Mouse (Mus musculus): ENCODE data around the gene Chac1. TPM values are rescaled to one million over a fixed set of nuclear protein-coding genes. Genes with fewer than 3 reads are reported as not detected.

Gene Chac1
- polyA plus RNA-seq (2014; fragmentation: Nextera tagmentation; extraction: Ambion mirVana), result 0.38 and 1.0 TPM in 2 replicates

- Histone ChIP-seq H3K36me3 (ENCODE audit: control insufficient read depth, insufficient read depth, low read length) (no peaks in the 10 kb centered on the region), H3K4me3 (ENCODE audit: low read length) (peak within 1 kb of the TSS; percentile 55), H3K4me2 (replicated peaks; ENCODE audit: low read depth, low read length) (peak within 1 kb of the TSS; percentile 83), H3K4me1 (ENCODE audit: control insufficient read depth, insufficient read depth, low read length) (no peaks in the 10 kb centered on the region), H3K9ac (ENCODE audit: low read depth, low read length) (peak within 1 kb of the TSS; percentile 46), H3K27ac (ENCODE audit: low read depth, low read length) (no peak within 1 kb of the TSS), H3K27me3 (ENCODE audit: control insufficient read depth, insufficient read depth, low read length) (peaks cover 13% of the 10 kb centered on the region; the same call in 1 of the 2 replicates), H3K9me3 (ENCODE audit: control insufficient read depth, low read length) (no peaks in the 10 kb centered on the region)
- ATAC-seq (ENCODE audit: low FRiP score, low TSS enrichment), result peak; percentile 94
- WGBS, result 4% methylated on average over 58 of the region's 58 CpGs
Measured at GRCm38 (mm10) chr2:119350555-119351486, at the start of gene Chac1. Gene Chac1, plus strand, starts transcription at chr2:119351229.

GRCm38 (mm10) chr2:119302876-119303275 lies 48.2 kb upstream of the Chac1 start:
- Histone ChIP-seq H3K9me3 (ENCODE audit: control insufficient read depth, low read length) (no peaks in the 10 kb centered on the region), H3K9ac (ENCODE audit: low read depth, low read length) (no peak overlapping the region), H3K36me3 (ENCODE audit: control insufficient read depth, insufficient read depth, low read length) (peaks cover 10% of the 10 kb centered on the region), H3K4me2 (replicated peaks; ENCODE audit: low read depth, low read length) (no peak overlapping the region), H3K27ac (ENCODE audit: low read depth, low read length) (no peak overlapping the region), H3K4me3 (ENCODE audit: low read length) (no peak overlapping the region), H3K27me3 (ENCODE audit: control insufficient read depth, insufficient read depth, low read length) (no peaks in the 10 kb centered on the region), H3K4me1 (ENCODE audit: control insufficient read depth, insufficient read depth, low read length) (peaks cover 29% of the 10 kb centered on the region)
- no peak for ATAC-seq (ENCODE audit: low FRiP score, low TSS enrichment)
- WGBS, result 69% methylated on average over 6 of the region's 6 CpGs

- H3K27ac ChIP-seq (ENCODE audit: low read depth, low read length), result no peak overlapping the region
- no peak for ATAC-seq (ENCODE audit: low FRiP score, low TSS enrichment)
- peaks cover 29% of the 10 kb centered on the region for H3K4me1 ChIP-seq (ENCODE audit: control insufficient read depth, insufficient read depth, low read length)
- H3K4me3 ChIP-seq (ENCODE audit: low read length), result no peak overlapping the region
- no peaks in the 10 kb centered on the region for H3K36me3 ChIP-seq (ENCODE audit: control insufficient read depth, insufficient read depth, low read length)
- no peak overlapping the region for H3K4me2 ChIP-seq (replicated peaks; ENCODE audit: low read depth, low read length)
- no peaks in the 10 kb centered on the region for H3K27me3 ChIP-seq (ENCODE audit: control insufficient read depth, insufficient read depth, low read length)
- WGBS, result 54% methylated on average over 3 of the region's 3 CpGs
- H3K9me3 ChIP-seq (ENCODE audit: control insufficient read depth, low read length), result no peaks in the 10 kb centered on the region
- no peak overlapping the region for H3K9ac ChIP-seq (ENCODE audit: low read depth, low read length)
Measured at GRCm38 (mm10) chr2:119304391-119304790, 46.6 kb upstream of the Chac1 start.

- peak; percentile 81 for ATAC-seq (ENCODE audit: low FRiP score, low TSS enrichment)
- H3K9ac ChIP-seq (ENCODE audit: low read depth, low read length), result no peak overlapping the region
- 25% methylated on average over 3 of the region's 3 CpGs for WGBS
Measured at GRCm38 (mm10) chr2:119304798-119305208, 46.2 kb upstream of the Chac1 start.

GRCm38 (mm10) chr2:119311544-119311943 lies 39.5 kb upstream of the Chac1 start:
- Histone ChIP-seq H3K4me3 (ENCODE audit: low read length) (no peak overlapping the region), H3K27me3 (ENCODE audit: control insufficient read depth, insufficient read depth, low read length) (0 out of 2 replicates have a peak, but pooled peaks cover 3% of the 10 kb centered on the region), H3K36me3 (ENCODE audit: control insufficient read depth, insufficient read depth, low read length) (no peaks in the 10 kb centered on the region), H3K27ac (ENCODE audit: low read depth, low read length) (no peak overlapping the region), H3K9me3 (ENCODE audit: control insufficient read depth, low read length) (no peaks in the 10 kb centered on the region), H3K9ac (ENCODE audit: low read depth, low read length) (no peak overlapping the region), H3K4me1 (ENCODE audit: control insufficient read depth, insufficient read depth, low read length) (peaks cover 11% of the 10 kb centered on the region), H3K4me2 (replicated peaks; ENCODE audit: low read depth, low read length) (no peak overlapping the region)
- 25% methylated on average over 12 of the region's 12 CpGs for WGBS
- peak; percentile 14; the same call in 1 of the 2 replicates for ATAC-seq (ENCODE audit: low FRiP score, low TSS enrichment)

More at GRCm38 (mm10) chr2:119304798-119305208, 46.2 kb upstream of the Chac1 start:
- H3K4me2 ChIP-seq (replicated peaks; ENCODE audit: low read depth, low read length), result no peak overlapping the region
- H3K27me3 ChIP-seq (ENCODE audit: control insufficient read depth, insufficient read depth, low read length), result no peaks in the 10 kb centered on the region
- peaks cover 27% of the 10 kb centered on the region for H3K4me1 ChIP-seq (ENCODE audit: control insufficient read depth, insufficient read depth, low read length)
- H3K36me3 ChIP-seq (ENCODE audit: control insufficient read depth, insufficient read depth, low read length), result no peaks in the 10 kb centered on the region
- H3K9me3 ChIP-seq (ENCODE audit: control insufficient read depth, low read length), result no peaks in the 10 kb centered on the region
- H3K4me3 ChIP-seq (ENCODE audit: low read length), result no peak overlapping the region
- no peak overlapping the region for H3K27ac ChIP-seq (ENCODE audit: low read depth, low read length)

GRCm38 (mm10) chr2:119312380-119312958 lies 38.6 kb upstream of the Chac1 start:
- no peak overlapping the region for H3K4me2 ChIP-seq (replicated peaks; ENCODE audit: low read depth, low read length)
- ATAC-seq (ENCODE audit: low FRiP score, low TSS enrichment), result no peak
- H3K36me3 ChIP-seq (ENCODE audit: control insufficient read depth, insufficient read depth, low read length), result no peaks in the 10 kb centered on the region
- no peak overlapping the region for H3K4me3 ChIP-seq (ENCODE audit: low read length)
- H3K9me3 ChIP-seq (ENCODE audit: control insufficient read depth, low read length), result no peaks in the 10 kb centered on the region
- WGBS, result 40% methylated on average over 2 of the region's 2 CpGs
- no peak overlapping the region for H3K27ac ChIP-seq (ENCODE audit: low read depth, low read length)
- H3K9ac ChIP-seq (ENCODE audit: low read depth, low read length), result no peak overlapping the region
- H3K27me3 ChIP-seq (ENCODE audit: control insufficient read depth, insufficient read depth, low read length), result 0 out of 2 replicates have a peak, but pooled peaks cover 3% of the 10 kb centered on the region
- H3K4me1 ChIP-seq (ENCODE audit: control insufficient read depth, insufficient read depth, low read length), result peaks cover 11% of the 10 kb centered on the region

- 23% methylated on average over 10 of the region's 10 CpGs for WGBS
- Histone ChIP-seq H3K9ac (ENCODE audit: low read depth, low read length) (no peak overlapping the region), H3K9me3 (ENCODE audit: control insufficient read depth, low read length) (no peaks in the 10 kb centered on the region), H3K27me3 (ENCODE audit: control insufficient read depth, insufficient read depth, low read length) (0 out of 2 replicates have a peak, but pooled peaks cover 3% of the 10 kb centered on the region), H3K36me3 (ENCODE audit: control insufficient read depth, insufficient read depth, low read length) (no peaks in the 10 kb centered on the region), H3K27ac (ENCODE audit: low read depth, low read length) (peak overlapping the region; percentile 6; the same call in 1 of the 2 replicates), H3K4me3 (ENCODE audit: low read length) (no peak overlapping the region), H3K4me1 (ENCODE audit: control insufficient read depth, insufficient read depth, low read length) (peaks cover 18% of the 10 kb centered on the region), H3K4me2 (replicated peaks; ENCODE audit: low read depth, low read length) (no peak overlapping the region)
- ATAC-seq (ENCODE audit: low FRiP score, low TSS enrichment), result no peak; the same call in 1 of the 2 replicates
Measured at GRCm38 (mm10) chr2:119313780-119314479, 37.1 kb upstream of the Chac1 start.

- Histone ChIP-seq H3K9me3 (ENCODE audit: control insufficient read depth, low read length) (no peaks in the 10 kb centered on the region), H3K4me3 (ENCODE audit: low read length) (no peak overlapping the region), H3K4me2 (replicated peaks; ENCODE audit: low read depth, low read length) (no peak overlapping the region), H3K27ac (ENCODE audit: low read depth, low read length) (no peak overlapping the region), H3K36me3 (ENCODE audit: control insufficient read depth, insufficient read depth, low read length) (no peaks in the 10 kb centered on the region), H3K9ac (ENCODE audit: low read depth, low read length) (no peak overlapping the region), H3K27me3 (ENCODE audit: control insufficient read depth, insufficient read depth, low read length) (0 out of 2 replicates have a peak, but pooled peaks cover 3% of the 10 kb centered on the region), H3K4me1 (ENCODE audit: control insufficient read depth, insufficient read depth, low read length) (peaks cover 18% of the 10 kb centered on the region)
- ATAC-seq (ENCODE audit: low FRiP score, low TSS enrichment), result no peak
- WGBS, result 82% methylated on average over 12 of the region's 12 CpGs
Measured at GRCm38 (mm10) chr2:119314742-119315310, 36.2 kb upstream of the Chac1 start.

Measured in kidney, embryonic 14.5 days (tissue).